Mouse (Mus musculus) CH12.LX (cell line): ENCODE data around the gene Tppp. TPM values are rescaled to one million over a fixed set of nuclear protein-coding genes. Genes with fewer than 3 reads are reported as not detected.

ENCODE experiments used
- DNase-seq: peaks from one replicate; pipeline ENCODE4 v3.0.0-alpha.2; 2013; ENCODE audit errors: extremely low read depth
- H3K27ac ChIP-seq: 2 replicates; pipeline ENCODE4 v1.5.1; 2012; ENCODE audit warnings: low read depth, mild to moderate bottlenecking, control low read depth, moderate library complexity; ENCODE audit not compliant: insufficient read depth
- H3K27me3 ChIP-seq: replicated peaks from 2 replicates; pipeline ENCODE3; 2012; ENCODE audit warnings: inconsistent platforms
- H3K36me3 ChIP-seq, 2 experiments: replicated peaks in 1 of 2; 2 replicates each; pipeline versions ENCODE3 to v1.6.1; 2012; ENCODE audit warnings: inconsistent platforms in 1 of 2, low read length in 1 of 2, mild to moderate bottlenecking in 1 of 2, mixed read lengths in 1 of 2, moderate library complexity in 1 of 2; ENCODE audit not compliant: control insufficient read depth in 1 of 2, insufficient read depth in 1 of 2
- H3K4me1 ChIP-seq, 2 experiments: 2 replicates each; pipeline ENCODE4 v1.6.1; 2012; ENCODE audit warnings: inconsistent platforms in 1 of 2, moderate library complexity in 1 of 2; ENCODE audit not compliant: insufficient read depth in 2 of 2, control insufficient read depth in 1 of 2
- H3K4me2 ChIP-seq: 2 replicates; pipeline ENCODE4 v1.6.1; 2012; ENCODE audit warnings: low read depth, mild to moderate bottlenecking, control low read depth; ENCODE audit not compliant: poor library complexity, insufficient read depth, severe bottlenecking
- H3K4me3 ChIP-seq, 3 experiments: fragments of 150-350 bp in 1 of 3; sonication (generic) in 1 of 3; replicated peaks in 1 of 3; 2 replicates each; pipeline versions ENCODE3 to v1.5.1; 2011 to 2012; ENCODE audit warnings: low read depth in 2 of 3, low read length in 2 of 3, mild to moderate bottlenecking in 2 of 3, moderate library complexity in 2 of 3, control low read depth in 1 of 3, improper control_type of control experiment in 1 of 3, inconsistent platforms in 1 of 3, mixed read lengths in 1 of 3; ENCODE audit not compliant: poor library complexity in 1 of 3
- H3K79me2 ChIP-seq: replicated peaks from 2 replicates; pipeline ENCODE4 v1.6.1; 2012; ENCODE audit warnings: mild to moderate bottlenecking, moderate library complexity; ENCODE audit not compliant: control insufficient read depth, poor library complexity, insufficient read depth, severe bottlenecking; ENCODE audit errors: extremely low read depth
- H3K9ac ChIP-seq: 2 replicates; pipeline ENCODE4 v1.6.1; 2012; ENCODE audit warnings: low read depth, mild to moderate bottlenecking, control low read depth, moderate library complexity; ENCODE audit not compliant: insufficient read depth
- H3K9me3 ChIP-seq: replicated peaks from 2 replicates; pipeline ENCODE3; 2012; ENCODE audit warnings: low read length, inconsistent platforms, mixed read lengths
- CTCF ChIP-seq, 2 experiments: IDR thresholded peaks in 1 of 2; conservative IDR thresholded peaks in 1 of 2; 2 replicates each; pipeline ENCODE4 v1.5.1; 2011 to 2012; ENCODE audit warnings: low read depth in 2 of 2, low read length in 2 of 2, improper control_type of control experiment in 1 of 2, inconsistent platforms in 1 of 2, mild to moderate bottlenecking in 1 of 2, moderate library complexity in 1 of 2
- EP300 ChIP-seq: IDR thresholded peaks from 2 replicates; pipeline ENCODE4 v1.6.1; 2011; ENCODE audit warnings: low read length, improper control_type of control experiment
- JUND ChIP-seq: conservative IDR thresholded peaks from 2 replicates; pipeline ENCODE4 v1.6.1; 2011; ENCODE audit warnings: low read depth, low read length, improper control_type of control experiment
- RAD21 ChIP-seq: IDR thresholded peaks from 2 replicates; pipeline ENCODE4 v1.6.1; 2011; ENCODE audit warnings: low read depth, mild to moderate bottlenecking, low read length, improper control_type of control experiment, moderate library complexity
- RCOR1 ChIP-seq: conservative IDR thresholded peaks from 2 replicates; pipeline ENCODE4 v1.6.1; 2012; ENCODE audit warnings: low read depth, mild to moderate bottlenecking, inconsistent platforms, low read length, improper control_type of control experiment
- SMC3 ChIP-seq: IDR thresholded peaks from 2 replicates; pipeline ENCODE4 v1.6.1; 2011; ENCODE audit warnings: low read depth, low read length, improper control_type of control experiment
- ZNF384 ChIP-seq: IDR thresholded peaks from 2 replicates; pipeline ENCODE4 v1.6.1; 2012; ENCODE audit warnings: low read depth, low read length, improper control_type of control experiment, inconsistent platforms
- dilution Hi-C: fragments of 300-500 bp; cut with MboI; formaldehyde crosslinking; loops from 2 replicates; pipeline ENCODE4 v1.14.3; 2020; ENCODE audit warnings: low sequenced_read_pairs; ENCODE audit not compliant: extremely low pct_unique_long_range_greater_than_20kb, extremely low pct_ligation_motif_present
- in situ Hi-C: fragments of 300-500 bp; cut with MboI; formaldehyde crosslinking; loops from 3 replicates; pipeline ENCODE4 v1.14.3; 2019; ENCODE audit warnings: low sequenced_read_pairs, low pct_ligation_motif_present, low pct_unique_long_range_greater_than_20kb, mixed read lengths
- polyA plus RNA-seq: library from polyadenylated mRNA; unstranded; fragments of >175 nt; gene quantifications from 2 replicates; pipeline ENCODE4 v1.2.1, GENCODE M21; 2012; ENCODE audit warnings: low read depth; ENCODE audit not compliant: insufficient read length
- total RNA-seq, 2 experiments: library from RNA; depleted of rRNA; stranded (reverse); fragments of 300-350 nt in 1 of 2; fragments of >200 nt in 1 of 2; gene quantifications; 2 replicates each; pipeline ENCODE4 v1.2.3; 2012 to 2014

Tppp gene
- total and polyA plus RNA-seq, 3 experiments = 0.05 to 0.08 TPM; not detected in 1

DNA sequence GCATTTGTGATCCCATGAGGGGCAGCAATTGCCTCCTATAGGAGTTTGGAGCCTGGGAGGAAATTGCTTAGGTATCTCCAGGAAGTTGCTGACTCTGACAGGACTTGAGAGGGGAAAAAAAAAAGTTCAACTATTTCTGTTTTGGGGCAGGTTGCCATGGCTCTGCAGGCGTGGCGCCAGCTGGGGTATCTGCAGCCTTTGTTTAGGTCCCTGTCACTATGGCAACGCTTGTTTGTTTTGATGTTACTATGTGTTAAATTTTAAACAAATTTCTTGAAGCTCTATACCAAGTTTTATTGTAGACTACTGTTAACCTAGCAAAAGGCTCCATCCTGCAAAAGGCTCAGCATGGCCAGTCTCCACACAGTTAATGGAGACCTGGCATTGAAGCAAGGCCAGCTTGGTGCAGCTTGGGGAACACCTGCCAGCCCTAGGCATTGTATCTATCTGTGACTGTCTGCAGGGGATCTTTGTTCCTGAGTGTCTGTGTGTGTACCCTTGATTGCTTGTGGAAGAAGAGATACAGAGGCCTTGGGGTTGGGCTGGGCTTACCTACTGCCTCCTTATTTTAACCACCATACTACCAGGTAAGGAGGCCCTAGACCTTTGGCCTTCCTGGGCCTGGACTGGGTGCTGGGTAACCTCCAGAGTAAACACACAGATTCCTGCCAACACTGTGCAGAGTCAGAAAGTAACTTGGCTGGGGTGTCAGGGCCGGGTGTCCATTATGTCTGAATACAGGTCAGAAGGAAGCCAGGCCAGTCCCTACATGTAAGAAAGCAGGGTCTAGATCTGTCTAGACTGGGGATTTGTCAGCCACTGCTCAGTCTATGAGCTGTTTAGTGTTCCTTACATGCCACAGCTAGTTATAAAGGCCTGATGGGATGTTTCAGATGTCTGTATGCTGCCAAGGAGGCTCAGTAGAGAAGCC is 16.2 kb downstream of the Tppp start:
- 0 out of 2 replicates have a peak, but pooled peaks have one; percentile 13 for TF ChIP-seq ZNF384
- no peak for TF ChIP-seq EP300
- dilution Hi-C loops = no loop called here
- no peak for DNase-seq

DNA sequence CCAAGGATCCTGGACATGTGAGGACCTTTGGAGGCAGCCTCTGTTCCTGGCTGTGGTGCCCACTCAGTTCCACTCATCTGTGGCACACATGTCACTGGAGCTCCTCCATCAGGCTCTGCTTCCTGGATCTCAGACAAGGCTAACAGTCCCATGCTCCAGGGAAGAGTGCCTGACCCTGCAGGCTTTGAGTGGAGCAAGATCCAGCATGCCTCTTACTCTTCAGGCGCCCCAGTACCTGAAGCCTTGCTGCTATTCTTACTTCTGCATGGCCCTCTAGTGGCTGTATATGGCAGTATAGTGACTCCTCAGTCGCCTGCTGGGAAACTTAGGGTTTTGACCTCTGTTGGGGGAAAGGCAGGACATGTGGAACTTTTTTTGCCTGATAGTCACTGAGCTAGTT is 17.0 kb downstream of the Tppp start:
- no peak overlapping the region for H3K27ac ChIP-seq
- no peak overlapping the region for H3K9ac ChIP-seq
- in situ Hi-C loops = loop anchor here (5.0 kb wide), 1 partner anchor 54 kb away; no protein-coding TSS in a partner anchor
- H3K9me3 ChIP-seq = no peaks in the 10 kb centered on the region
- DNase-seq = peak; percentile 38
- H3K4me1 ChIP-seq = peaks cover 4 to 20% of the 10 kb centered on the region in 2 experiments; a peak in 3 of 4 replicates
- no peak overlapping the region for H3K4me3 ChIP-seq
- no peaks in the 10 kb centered on the region for H3K79me2 ChIP-seq
- dilution Hi-C loops = no loop called here
- H3K36me3 ChIP-seq = peaks cover 0 to 1% of the 10 kb centered on the region in 2 experiments
- H3K27me3 ChIP-seq = no peaks in the 10 kb centered on the region
- TF ChIP-seq CTCF (conservative IDR thresholded peaks at IDR 0.05 in 1 of 2, IDR thresholded peaks at IDR 0.05 in 1 of 2; ENCODE audit: low read depth in 2 of 2, low read length in 2 of 2) (peak; percentile 51 to 75), SMC3 (peak; percentile 76), JUND (no peak), ZNF384 (no peak), RAD21 (peak; percentile 57), EP300 (no peak)
- H3K4me2 ChIP-seq = no peak overlapping the region

More for the DNA sequence above, 16.2 kb downstream of the Tppp start:
- H3K79me2 ChIP-seq = no peaks in the 10 kb centered on the region
- H3K27ac ChIP-seq = no peak overlapping the region
- H3K9me3 ChIP-seq = no peaks in the 10 kb centered on the region
- no peak overlapping the region for H3K4me2 ChIP-seq
- no peaks in the 10 kb centered on the region for H3K27me3 ChIP-seq
- peaks cover 4 to 20% of the 10 kb centered on the region in 2 experiments; a peak in 3 of 4 replicates for H3K4me1 ChIP-seq
- no peaks in the 10 kb centered on the region for H3K36me3 ChIP-seq
- in situ Hi-C loops = loop anchor here (5.0 kb wide), 1 partner anchor 53 kb away; no protein-coding TSS in a partner anchor
- H3K9ac ChIP-seq = no peak overlapping the region
- H3K4me3 ChIP-seq = no peak overlapping the region

DNA sequence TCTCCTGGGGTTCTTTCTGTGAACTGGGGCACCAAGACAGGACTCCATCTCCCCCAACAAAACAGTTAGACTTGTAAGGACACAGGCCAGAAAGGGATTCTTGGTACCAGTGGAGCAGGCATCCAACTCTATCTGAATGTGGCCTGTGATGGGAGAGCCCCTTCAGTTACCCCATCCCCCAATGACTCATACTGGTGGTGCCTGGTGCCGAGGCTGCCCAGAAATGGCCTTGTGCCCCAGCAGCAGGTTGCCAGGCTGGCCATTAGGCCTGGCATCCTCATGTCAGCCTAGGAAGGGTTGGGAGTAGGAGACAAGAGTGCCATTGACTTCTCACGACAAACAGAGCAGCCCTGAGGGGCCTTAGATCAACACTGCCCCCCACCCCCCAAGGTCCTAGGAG is 18.9 kb downstream of the Tppp start:
- Histone ChIP-seq H3K27me3 (no peaks in the 10 kb centered on the region), H3K4me1 (peaks cover 4 to 20% of the 10 kb centered on the region in 2 experiments; a peak in 3 of 4 replicates), H3K27ac (no peak overlapping the region), H3K4me3 (no peak overlapping the region), H3K9me3 (no peaks in the 10 kb centered on the region), H3K36me3 (peaks cover 0 to 2% of the 10 kb centered on the region in 2 experiments), H3K9ac (no peak overlapping the region), H3K79me2 (no peaks in the 10 kb centered on the region), H3K4me2 (no peak overlapping the region)
- in situ Hi-C loops (loop anchor here (5.0 kb wide), 1 partner anchor 56 kb away; no protein-coding TSS in a partner anchor), dilution Hi-C loops (no loop called here)
- peak; percentile 39 for DNase-seq
- TF ChIP-seq RCOR1 (no peak), EP300 (peak; percentile 26; the same call in 1 of the 2 replicates)
- TF ChIP-seq, all 38 proteins: peak for 1
